Mouse (Mus musculus) forebrain, embryonic 15.5 days (tissue): ENCODE measurements at regions not wholly inside any gene's neighbourhood (a gene's known extent, or its start where the extent isn't known, plus 50 kb on each side); places are given as distances from the start of the nearest gene placed in this dataset.

Source experiments
- ATAC-seq: fragments of 200-750 bp; cut with Nextera tagmentation; replicated peaks from 2 replicates; pipeline ENCODE4 v1.8.0; 2017; ENCODE audit warnings: mild to moderate bottlenecking, moderate TSS enrichment, moderate library complexity
- H3K27ac ChIP-seq: fragments of 300-500 bp; sonication (generic); replicated peaks from 2 replicates; pipeline ENCODE4 v1.5.1; 2015; ENCODE audit warnings: mild to moderate bottlenecking, inconsistent platforms
- H3K27me3 ChIP-seq: fragments of 300-500 bp; sonication (generic); 2 replicates; pipeline ENCODE4 v1.6.1; 2015; ENCODE audit warnings: inconsistent platforms
- H3K36me3 ChIP-seq: fragments of 300-500 bp; sonication (generic); 2 replicates; pipeline ENCODE4 v1.6.1; 2015; ENCODE audit warnings: mild to moderate bottlenecking, inconsistent platforms
- H3K4me1 ChIP-seq: fragments of 300-500 bp; sonication (generic); 2 replicates; pipeline ENCODE4 v1.6.1; 2015; ENCODE audit warnings: inconsistent platforms
- H3K4me2 ChIP-seq: fragments of 300-500 bp; sonication (generic); replicated peaks from 2 replicates; pipeline ENCODE4 v1.6.1; 2015; ENCODE audit warnings: mild to moderate bottlenecking, inconsistent platforms
- H3K4me3 ChIP-seq: fragments of 300-500 bp; sonication (generic); 2 replicates; pipeline ENCODE4 v1.5.1; 2015; ENCODE audit warnings: mild to moderate bottlenecking, inconsistent platforms
- H3K9ac ChIP-seq: fragments of 300-500 bp; sonication (generic); replicated peaks from 2 replicates; pipeline ENCODE4 v1.6.1; 2015; ENCODE audit warnings: mild to moderate bottlenecking, inconsistent platforms
- H3K9me3 ChIP-seq: fragments of 300-500 bp; sonication (generic); 2 replicates; pipeline ENCODE4 v1.6.1; 2016; ENCODE audit warnings: inconsistent platforms
- WGBS: fragments of 180-500 bp; shearing (Covaris S2); methylation state at CpG from one replicate; pipeline ENCODE4 v1.1.7; 2015; ENCODE audit warnings: mixed read lengths; 5-methylcytosine and 5-hydroxymethylcytosine counted together

- Histone ChIP-seq H3K36me3 (no peaks in the 10 kb centered on the region), H3K9me3 (no peaks in the 10 kb centered on the region), H3K27ac (no peak overlapping the region), H3K4me3 (no peak overlapping the region), H3K4me2 (no peak overlapping the region), H3K9ac (no peak overlapping the region), H3K27me3 (no peaks in the 10 kb centered on the region), H3K4me1 (no peaks in the 10 kb centered on the region)
- ATAC-seq, result no peak
- 26% methylated on average over 4 of the region's 4 CpGs for WGBS
Observed at GRCm38 (mm10) chrX:76201366-76201765, 62.7 kb upstream of the Cldn34b3 start.
